Mouse (Mus musculus) embryonic facial prominence, embryonic 13.5 days (tissue): ENCODE measurements around the gene Tbc1d1. TPM values are rescaled to one million over a fixed set of nuclear protein-coding genes. Genes with fewer than 3 reads are reported as not detected.

ENCODE experiments used
- ATAC-seq: fragments of 200-750 bp; cut with Nextera tagmentation; 2 replicates; pipeline ENCODE4 v1.8.0; 2017; ENCODE audit warnings: low read depth; ENCODE audit not compliant: insufficient number of reproducible peaks, insufficient read depth, low FRiP score, low TSS enrichment
- H3K27ac ChIP-seq: fragments of 300-500 bp; sonication (generic); 2 replicates; pipeline ENCODE4 v1.5.1; 2015; ENCODE audit warnings: moderate library complexity, mild to moderate bottlenecking, inconsistent platforms
- H3K27me3 ChIP-seq: fragments of 300-500 bp; sonication (generic); 2 replicates; pipeline ENCODE4 v1.6.1; 2015; ENCODE audit warnings: mild to moderate bottlenecking, inconsistent platforms
- H3K36me3 ChIP-seq: fragments of 300-500 bp; sonication (generic); 2 replicates; pipeline ENCODE4 v1.6.1; 2015; ENCODE audit warnings: mild to moderate bottlenecking, inconsistent platforms
- H3K4me1 ChIP-seq: fragments of 300-500 bp; sonication (generic); 2 replicates; pipeline ENCODE4 v1.6.1; 2015; ENCODE audit warnings: inconsistent platforms
- H3K4me2 ChIP-seq: fragments of 300-500 bp; sonication (generic); 2 replicates; pipeline ENCODE4 v1.6.1; 2015; ENCODE audit warnings: moderate library complexity, mild to moderate bottlenecking, inconsistent platforms
- H3K4me3 ChIP-seq: fragments of 300-500 bp; sonication (generic); 2 replicates; pipeline ENCODE4 v1.5.1; 2015; ENCODE audit warnings: mild to moderate bottlenecking, inconsistent platforms
- H3K9ac ChIP-seq: fragments of 300-500 bp; sonication (generic); 2 replicates; pipeline ENCODE4 v1.6.1; 2015; ENCODE audit warnings: mild to moderate bottlenecking, inconsistent platforms
- H3K9me3 ChIP-seq: fragments of 300-500 bp; sonication (generic); 2 replicates; pipeline ENCODE4 v1.6.1; 2016; ENCODE audit warnings: inconsistent platforms
- WGBS: fragments of 180-500 bp; shearing (Covaris S2); methylation state at CpG from one replicate; pipeline ENCODE4 v1.1.7; 2015; ENCODE audit warnings: mixed read lengths; 5-methylcytosine and 5-hydroxymethylcytosine counted together
- polyA plus RNA-seq: library from polyadenylated mRNA; unstranded; fragments of >200 nt; fragmentation: Nextera tagmentation; extraction: Ambion mirVana; gene quantifications from 2 replicates; pipeline ENCODE4 v1.2.1, GENCODE M21; 2015

Gene Tbc1d1
- polyA plus RNA-seq, 1 experiment from 2014 or later: 21.6 TPM

DNA sequence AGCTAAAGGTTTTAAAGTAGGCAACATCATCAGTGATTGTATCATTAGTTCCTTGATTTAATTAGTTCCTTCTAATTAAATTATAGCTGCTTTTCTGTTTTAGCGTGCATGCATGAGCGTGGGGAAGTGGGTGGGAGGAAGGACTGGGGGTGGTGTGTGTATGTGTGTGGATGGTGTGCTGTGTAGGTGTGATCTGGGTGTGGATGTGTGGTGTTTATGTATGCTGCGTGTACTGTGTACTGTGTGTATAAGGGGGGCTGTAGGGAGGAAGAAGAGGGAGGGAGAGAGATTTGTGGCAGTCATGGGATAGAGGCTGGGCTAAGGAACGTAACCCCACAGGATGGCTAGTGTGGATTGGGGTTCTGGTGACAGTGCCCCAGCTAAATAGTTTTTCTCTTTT, 129.2 kb downstream of the Tbc1d1 start:
- H3K9ac ChIP-seq: no peak overlapping the region
- ATAC-seq: no peak
- peaks cover 3% of the 10 kb centered on the region; the same call in 1 of the 2 replicates for H3K4me1 ChIP-seq
- peaks cover 50% of the 10 kb centered on the region for H3K36me3 ChIP-seq
- no peaks in the 10 kb centered on the region for H3K27me3 ChIP-seq
- WGBS: 81% methylated on average over 4 of the region's 4 CpGs
- H3K4me2 ChIP-seq: no peak overlapping the region
- H3K4me3 ChIP-seq: no peak overlapping the region
- H3K9me3 ChIP-seq: no peaks in the 10 kb centered on the region
- H3K27ac ChIP-seq: no peak overlapping the region

DNA sequence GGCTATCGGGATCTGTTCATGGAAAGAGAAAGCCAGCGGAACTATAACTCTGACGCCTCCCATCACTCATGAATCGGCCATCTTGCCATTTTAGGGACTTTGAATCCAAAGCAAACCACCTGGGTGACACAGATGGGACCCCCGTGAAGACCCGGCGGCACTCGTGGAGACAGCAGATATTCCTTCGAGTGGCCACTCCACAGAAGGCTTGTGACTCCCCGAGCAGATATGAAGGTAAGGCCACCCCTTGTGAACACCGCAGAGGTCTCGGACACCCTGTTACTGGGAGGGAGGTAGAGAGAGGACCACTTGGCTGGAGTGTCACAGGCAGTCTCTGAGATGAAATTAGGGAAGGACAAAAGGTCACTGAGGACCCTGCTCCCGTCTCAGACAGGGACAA, 129.7 kb downstream of the Tbc1d1 start:
- Histone ChIP-seq H3K36me3 (peaks cover 47% of the 10 kb centered on the region), H3K4me3 (no peak overlapping the region), H3K9ac (no peak overlapping the region), H3K4me2 (no peak overlapping the region), H3K9me3 (no peaks in the 10 kb centered on the region), H3K4me1 (no peaks in the 10 kb centered on the region), H3K27ac (no peak overlapping the region), H3K27me3 (no peaks in the 10 kb centered on the region)
- ATAC-seq: no peak
- 92% methylated on average over 13 of the region's 13 CpGs for WGBS

- Histone ChIP-seq H3K27ac (no peak overlapping the region), H3K4me2 (no peak overlapping the region), H3K36me3 (peaks cover 36% of the 10 kb centered on the region), H3K4me1 (no peaks in the 10 kb centered on the region), H3K4me3 (no peak overlapping the region), H3K27me3 (no peaks in the 10 kb centered on the region), H3K9ac (no peak overlapping the region), H3K9me3 (no peaks in the 10 kb centered on the region)
- WGBS: 92% methylated on average over 8 of the region's 8 CpGs
- no peak for ATAC-seq
Measured at GRCm38 (mm10) chr5:64287287-64287686, 131.2 kb downstream of the Tbc1d1 start.

GRCm38 (mm10) chr5:64288031-64288928, 132.2 kb downstream of the Tbc1d1 start:
- no peaks in the 10 kb centered on the region for H3K4me1 ChIP-seq
- H3K9me3 ChIP-seq: no peaks in the 10 kb centered on the region
- H3K4me3 ChIP-seq: no peak overlapping the region
- no peak overlapping the region for H3K27ac ChIP-seq
- no peak overlapping the region for H3K4me2 ChIP-seq
- 90% methylated on average over 14 of the region's 14 CpGs for WGBS
- H3K9ac ChIP-seq: no peak overlapping the region
- no peaks in the 10 kb centered on the region for H3K27me3 ChIP-seq
- no peak for ATAC-seq
- H3K36me3 ChIP-seq: peaks cover 26% of the 10 kb centered on the region

GRCm38 (mm10) chr5:64289202-64290060, 133.3 kb downstream of the Tbc1d1 start:
- no peak overlapping the region for H3K9ac ChIP-seq
- H3K4me2 ChIP-seq: no peak overlapping the region
- H3K4me1 ChIP-seq: no peaks in the 10 kb centered on the region
- peaks cover 27% of the 10 kb centered on the region for H3K36me3 ChIP-seq
- no peak for ATAC-seq
- no peak overlapping the region for H3K4me3 ChIP-seq
- no peak overlapping the region for H3K27ac ChIP-seq
- no peaks in the 10 kb centered on the region for H3K27me3 ChIP-seq
- 63% methylated on average over 5 of the region's 5 CpGs for WGBS
- no peaks in the 10 kb centered on the region for H3K9me3 ChIP-seq

DNA sequence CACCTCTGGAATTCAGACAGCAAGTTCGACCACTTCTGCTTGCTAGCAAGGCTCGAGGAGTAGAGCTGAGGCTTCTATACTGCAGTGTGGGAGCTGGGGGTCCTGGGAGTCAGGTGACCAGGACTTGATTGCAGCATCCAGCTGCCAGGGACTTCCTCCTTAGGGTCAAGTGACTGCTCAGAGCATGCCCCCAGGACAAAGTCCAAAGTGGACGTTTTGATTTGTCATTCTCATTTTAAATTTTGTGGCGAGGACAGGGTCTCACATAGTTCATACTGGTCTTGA, 133.9 kb downstream of the Tbc1d1 start:
- no peaks in the 10 kb centered on the region for H3K9me3 ChIP-seq
- H3K4me1 ChIP-seq: no peaks in the 10 kb centered on the region
- no peak for ATAC-seq
- WGBS: 38% methylated on average over 4 of the region's 4 CpGs
- no peak overlapping the region for H3K4me3 ChIP-seq
- H3K9ac ChIP-seq: no peak overlapping the region
- peaks cover 30% of the 10 kb centered on the region for H3K36me3 ChIP-seq
- H3K4me2 ChIP-seq: no peak overlapping the region
- no peaks in the 10 kb centered on the region for H3K27me3 ChIP-seq
- no peak overlapping the region for H3K27ac ChIP-seq

DNA sequence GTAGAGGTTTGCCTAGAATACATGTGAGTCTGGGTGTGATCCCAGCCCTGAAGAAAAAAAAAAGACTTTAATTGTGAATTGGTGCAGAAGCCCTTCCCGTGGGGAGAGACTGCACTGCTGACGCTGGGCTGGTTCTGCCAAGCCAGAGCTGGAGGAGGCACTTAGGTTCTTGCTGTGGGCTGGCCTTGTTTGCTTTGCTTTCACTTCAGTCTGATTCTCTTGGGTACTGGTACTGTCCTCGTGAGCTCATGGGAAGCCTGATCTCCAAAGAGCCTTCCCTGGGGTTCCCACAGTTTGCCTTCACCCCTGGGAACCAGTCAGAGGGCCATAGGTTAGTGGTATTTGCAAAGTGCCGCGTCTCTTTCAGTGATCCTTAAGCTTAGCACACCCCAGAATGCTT, 135.6 kb downstream of the Tbc1d1 start:
- H3K36me3 ChIP-seq: peaks cover 20% of the 10 kb centered on the region
- H3K27me3 ChIP-seq: no peaks in the 10 kb centered on the region
- no peak overlapping the region for H3K4me3 ChIP-seq
- H3K9me3 ChIP-seq: no peaks in the 10 kb centered on the region
- H3K4me2 ChIP-seq: no peak overlapping the region
- H3K27ac ChIP-seq: no peak overlapping the region
- H3K9ac ChIP-seq: no peak overlapping the region
- no peaks in the 10 kb centered on the region for H3K4me1 ChIP-seq
- ATAC-seq: no peak
- 84% methylated on average over 5 of the region's 5 CpGs for WGBS

- ATAC-seq: no peak
- no peaks in the 10 kb centered on the region for H3K27me3 ChIP-seq
- no peaks in the 10 kb centered on the region for H3K9me3 ChIP-seq
- H3K9ac ChIP-seq: no peak overlapping the region
- H3K27ac ChIP-seq: no peak overlapping the region
- H3K36me3 ChIP-seq: peaks cover 13% of the 10 kb centered on the region; the same call in 1 of the 2 replicates
- H3K4me1 ChIP-seq: peaks cover 25% of the 10 kb centered on the region
- no peak overlapping the region for H3K4me2 ChIP-seq
- no peak overlapping the region for H3K4me3 ChIP-seq
Measured at GRCm38 (mm10) chr5:64295621-64296020, 139.5 kb downstream of the Tbc1d1 start.

GRCm38 (mm10) chr5:64296328-64296727, 140.2 kb downstream of the Tbc1d1 start:
- no peak for ATAC-seq
- WGBS: 86% methylated on average over 7 of the region's 7 CpGs
- H3K4me2 ChIP-seq: no peak overlapping the region
- no peak overlapping the region for H3K4me3 ChIP-seq
- peaks cover 13% of the 10 kb centered on the region; the same call in 1 of the 2 replicates for H3K36me3 ChIP-seq
- H3K9ac ChIP-seq: no peak overlapping the region
- H3K27ac ChIP-seq: no peak overlapping the region
- H3K4me1 ChIP-seq: peaks cover 32% of the 10 kb centered on the region
- H3K9me3 ChIP-seq: no peaks in the 10 kb centered on the region
- H3K27me3 ChIP-seq: no peaks in the 10 kb centered on the region

DNA sequence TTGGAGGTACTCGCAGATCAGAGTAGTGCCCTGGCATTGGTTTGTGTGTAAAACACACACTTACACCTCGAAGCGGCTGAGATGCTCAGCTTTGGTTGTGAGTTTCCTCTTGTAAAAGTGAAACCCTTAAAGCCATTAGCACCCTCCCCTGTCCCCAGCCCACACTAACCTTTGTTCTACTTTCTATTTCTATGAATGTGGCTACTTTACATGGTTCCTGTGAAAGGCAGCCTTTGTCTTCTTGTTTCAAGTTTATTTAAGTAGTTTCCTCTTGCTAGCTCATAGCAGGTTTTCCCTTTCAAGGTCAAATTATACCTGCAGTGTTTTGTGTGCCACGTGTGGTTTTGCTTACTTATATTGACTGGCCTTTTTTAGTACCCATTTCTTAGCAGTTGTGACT, 141.0 kb downstream of the Tbc1d1 start:
- no peak overlapping the region for H3K9ac ChIP-seq
- no peaks in the 10 kb centered on the region for H3K27me3 ChIP-seq
- WGBS: 79% methylated on average over 4 of the region's 4 CpGs
- no peak overlapping the region for H3K27ac ChIP-seq
- H3K9me3 ChIP-seq: no peaks in the 10 kb centered on the region
- peaks cover 32% of the 10 kb centered on the region for H3K4me1 ChIP-seq
- peaks cover 13% of the 10 kb centered on the region; the same call in 1 of the 2 replicates for H3K36me3 ChIP-seq
- H3K4me2 ChIP-seq: no peak overlapping the region
- no peak overlapping the region for H3K4me3 ChIP-seq
- no peak for ATAC-seq

DNA sequence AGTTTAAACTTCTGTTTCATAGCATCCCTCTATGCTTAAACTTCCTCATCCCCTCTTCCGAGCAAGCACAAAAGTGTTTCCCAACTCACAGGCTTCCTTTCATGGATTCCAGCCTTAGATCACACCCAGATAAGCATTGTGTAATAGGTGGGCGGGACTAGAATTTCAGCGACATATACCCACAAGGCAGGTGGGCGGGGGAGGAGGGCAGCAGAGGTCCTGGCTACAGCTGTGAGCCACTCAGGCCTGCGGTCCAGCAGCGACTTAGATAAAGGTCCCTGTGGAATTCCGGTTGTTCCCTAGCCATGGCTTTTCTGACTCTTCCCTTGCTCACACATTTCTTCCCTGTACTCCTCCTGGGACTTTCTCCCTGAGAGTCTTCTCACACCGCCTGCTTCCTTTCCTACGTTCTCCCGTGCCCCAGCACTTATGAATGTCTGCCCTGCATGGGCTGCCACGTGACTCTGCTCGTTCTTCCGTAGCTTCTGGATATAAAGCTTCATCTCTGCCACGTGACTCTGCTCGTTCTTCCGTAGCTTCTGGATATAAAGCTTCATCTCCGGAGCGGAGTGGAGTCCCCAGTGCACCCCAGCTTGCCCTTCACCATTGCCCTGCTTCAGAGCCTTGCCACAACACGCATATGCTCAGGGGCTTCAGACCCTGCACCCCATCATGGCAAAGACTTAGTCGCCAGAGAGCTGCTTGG, 142.4 kb downstream of the Tbc1d1 start:
- H3K4me2 ChIP-seq: peak overlapping the region; percentile 26
- no peaks in the 10 kb centered on the region for H3K27me3 ChIP-seq
- peak overlapping the region; percentile 48 for H3K27ac ChIP-seq
- H3K4me1 ChIP-seq: peaks cover 32% of the 10 kb centered on the region
- no peak for ATAC-seq
- H3K4me3 ChIP-seq: no peak overlapping the region
- H3K9ac ChIP-seq: peak overlapping the region; percentile 12; the same call in 1 of the 2 replicates
- H3K9me3 ChIP-seq: no peaks in the 10 kb centered on the region
- 43% methylated on average over 20 of the region's 20 CpGs for WGBS
- H3K36me3 ChIP-seq: peaks cover 13% of the 10 kb centered on the region; the same call in 1 of the 2 replicates
